Mouse (Mus musculus): ENCODE results near the gene Slc22a26.
"Not testable (repeated sequence)": the region's sequence is repeated elsewhere in the genome, so short reads cannot be mapped to it uniquely, and the experiment has no call there.

Gene Slc22a26

GRCm38 (mm10) chr19:7802571-7802970 is at the start of gene Slc22a26:
TSS of gene Slc22a26 (minus strand) at chr19:7802667.
- ATAC-seq (ENCODE audit: insufficient number of reproducible peaks, low FRiP score, low TSS enrichment): no peak

- ATAC-seq (ENCODE audit: insufficient number of reproducible peaks, low FRiP score, low TSS enrichment): no peak
Measured at GRCm38 (mm10) chr19:7829851-7830250, 27.4 kb upstream of the Slc22a26 start.

DNA sequence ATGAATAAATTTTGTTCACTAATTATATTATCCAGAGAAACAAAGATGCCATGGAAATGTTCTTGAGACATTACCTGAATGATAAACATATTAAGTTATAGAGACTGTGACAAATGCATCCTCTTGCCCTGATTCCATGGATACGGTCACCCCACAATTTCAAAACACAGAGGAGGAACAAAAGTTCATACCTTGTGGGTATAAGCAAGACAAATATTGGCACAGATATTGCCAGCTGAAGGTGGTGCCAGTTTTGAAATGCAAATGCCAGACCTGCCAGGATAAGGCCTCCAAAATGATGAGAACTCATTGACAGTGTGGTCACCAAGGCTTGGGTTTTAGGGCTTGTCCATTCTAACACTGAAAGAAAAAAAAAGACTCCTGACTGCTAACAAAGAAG is 11.9 kb downstream of the Slc22a26 start:
- ATAC-seq (ENCODE audit: insufficient number of reproducible peaks, low FRiP score, low TSS enrichment): no peak

- ATAC-seq (ENCODE audit: insufficient number of reproducible peaks, low FRiP score, low TSS enrichment): no peak
Measured at GRCm38 (mm10) chr19:7775306-7775705, 27.2 kb downstream of the Slc22a26 start.

GRCm38 (mm10) chr19:7766124-7766523 is 36.3 kb downstream of the Slc22a26 start:
- no peak for ATAC-seq (ENCODE audit: insufficient number of reproducible peaks, low FRiP score, low TSS enrichment)

DNA sequence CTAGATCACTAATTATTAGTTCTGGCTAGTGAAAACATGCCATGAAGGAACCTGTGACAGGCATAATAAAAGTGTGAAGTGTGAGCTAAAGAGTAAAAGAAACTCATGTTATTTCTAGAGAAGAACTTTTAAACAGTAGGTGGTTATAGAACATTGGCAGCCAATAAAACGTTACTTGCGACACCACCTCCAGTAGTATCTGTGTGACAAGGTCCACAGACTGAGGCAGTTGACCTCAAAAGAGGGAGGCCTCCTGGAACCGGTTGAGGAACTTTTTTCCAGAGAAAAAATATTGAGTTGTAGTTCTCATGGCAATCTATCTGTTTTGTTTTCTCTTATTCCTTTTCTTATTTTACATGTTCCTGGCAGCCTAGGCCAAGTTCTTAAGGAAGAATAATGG is 36.9 kb downstream of the Slc22a26 start:
- ATAC-seq (ENCODE audit: insufficient number of reproducible peaks, low FRiP score, low TSS enrichment): no peak

GRCm38 (mm10) chr19:7753371-7753770 is 49.1 kb downstream of the Slc22a26 start:
- not testable (repeated sequence) for ATAC-seq (ENCODE audit: insufficient number of reproducible peaks, low FRiP score, low TSS enrichment)
